Mouse (Mus musculus) cerebellum, adult 11 months (tissue): Measurements from ENCODE around the gene Cacna1a.

Source experiments
- DNase-seq: peaks from one replicate; pipeline ENCODE4 v3.0.0; 2022

Cacna1a gene

DNA sequence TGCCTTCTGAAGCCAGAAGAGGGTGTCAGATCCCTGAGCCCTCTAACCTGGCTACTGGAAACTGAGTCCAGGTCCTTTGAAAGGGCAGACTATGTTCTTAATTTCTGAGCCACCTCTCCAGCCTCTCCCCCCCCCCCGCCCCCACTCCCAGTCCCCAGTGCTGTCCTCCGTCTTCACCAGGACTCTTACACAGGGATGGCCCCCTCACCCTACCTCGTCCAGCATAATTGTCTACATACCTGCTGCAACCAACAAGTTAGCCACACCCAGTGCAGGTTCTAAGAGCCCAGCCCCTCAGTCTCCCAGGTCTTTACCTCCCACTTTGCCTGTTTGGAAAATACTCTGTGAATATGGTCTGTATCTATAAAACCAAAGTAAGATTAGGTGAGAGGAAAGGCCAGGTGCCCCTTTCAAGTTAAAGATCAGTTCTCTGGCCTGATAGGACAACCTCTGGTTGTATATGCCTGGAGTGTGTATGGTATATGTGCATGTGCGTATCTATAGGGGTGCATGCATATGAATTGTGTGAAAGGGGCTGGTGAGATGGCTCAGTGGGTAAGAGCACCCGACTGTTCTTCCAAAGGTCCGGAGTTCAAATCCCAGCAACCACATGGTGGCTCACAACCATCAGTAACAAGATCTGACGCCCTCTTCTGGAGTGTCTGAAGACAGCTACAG is 252.5 kb downstream of the Cacna1a start:
- DNase-seq: no peak

GRCm38 (mm10) chr8:84641578-84642361 is 253.5 kb downstream of the Cacna1a start:
- DNase-seq: no peak

DNA sequence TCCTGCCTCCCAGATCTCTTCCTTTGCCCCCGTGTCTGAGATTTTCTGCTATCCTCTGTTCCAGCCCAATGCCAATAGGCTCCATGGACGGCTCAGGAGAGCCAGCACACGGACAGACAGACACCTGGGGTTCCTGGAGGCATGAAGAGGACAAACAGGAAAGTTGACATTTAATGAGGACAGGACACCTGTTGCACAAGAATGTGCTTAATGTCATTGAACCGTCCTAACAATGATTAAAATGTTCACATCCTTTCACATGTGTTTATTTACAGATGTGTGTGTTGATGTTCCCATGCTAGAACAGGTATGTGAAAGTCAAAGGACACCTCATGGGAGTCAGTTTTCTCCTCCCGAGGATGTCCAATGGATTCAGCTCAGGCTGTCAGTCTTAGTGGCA is 254.8 kb downstream of the Cacna1a start:
- no peak for DNase-seq

GRCm38 (mm10) chr8:84646800-84647199 is 258.6 kb downstream of the Cacna1a start:
- no peak for DNase-seq

DNA sequence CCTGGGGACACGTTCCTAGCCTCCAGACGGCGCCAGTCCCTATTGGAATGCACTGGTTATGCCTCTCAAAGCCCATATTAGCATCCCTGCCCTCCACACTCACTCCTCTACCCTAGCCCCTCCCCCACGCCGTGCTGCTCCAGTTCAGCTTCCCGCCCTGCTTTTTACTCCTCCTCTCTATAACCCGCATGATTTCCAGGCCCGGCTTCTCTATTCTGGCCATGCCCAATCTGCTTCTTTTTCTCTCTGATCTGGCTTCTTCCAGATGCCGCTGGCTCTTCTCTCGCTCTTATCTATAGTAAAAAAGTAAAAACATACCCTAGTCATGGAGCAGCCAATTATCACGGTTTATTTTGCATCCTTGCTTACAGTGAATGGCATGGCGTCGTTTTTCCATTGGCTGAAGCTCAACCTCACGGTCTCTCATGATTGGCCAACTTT is 259.2 kb downstream of the Cacna1a start:
- DNase-seq: no peak

DNA sequence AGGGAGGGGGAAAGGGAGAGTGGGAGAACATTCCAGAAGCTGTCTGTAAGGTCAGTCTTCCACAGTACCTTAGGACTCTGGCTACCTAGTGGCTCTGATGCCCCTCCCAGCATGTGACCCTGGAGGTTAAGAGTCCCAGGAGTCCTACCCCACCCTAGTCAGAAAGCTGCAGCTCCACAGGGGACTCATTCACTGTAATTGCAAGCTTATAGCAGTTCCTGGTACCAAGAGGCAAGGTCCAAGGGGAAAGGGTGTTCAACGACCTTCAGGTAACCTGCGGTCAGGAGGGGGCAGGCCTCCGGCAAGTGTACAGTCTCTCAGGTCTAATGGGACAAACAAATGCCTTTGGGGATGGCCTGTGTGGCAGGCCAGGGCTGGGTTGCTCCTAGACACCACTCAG is 262.0 kb downstream of the Cacna1a start:
- DNase-seq: no peak

DNA sequence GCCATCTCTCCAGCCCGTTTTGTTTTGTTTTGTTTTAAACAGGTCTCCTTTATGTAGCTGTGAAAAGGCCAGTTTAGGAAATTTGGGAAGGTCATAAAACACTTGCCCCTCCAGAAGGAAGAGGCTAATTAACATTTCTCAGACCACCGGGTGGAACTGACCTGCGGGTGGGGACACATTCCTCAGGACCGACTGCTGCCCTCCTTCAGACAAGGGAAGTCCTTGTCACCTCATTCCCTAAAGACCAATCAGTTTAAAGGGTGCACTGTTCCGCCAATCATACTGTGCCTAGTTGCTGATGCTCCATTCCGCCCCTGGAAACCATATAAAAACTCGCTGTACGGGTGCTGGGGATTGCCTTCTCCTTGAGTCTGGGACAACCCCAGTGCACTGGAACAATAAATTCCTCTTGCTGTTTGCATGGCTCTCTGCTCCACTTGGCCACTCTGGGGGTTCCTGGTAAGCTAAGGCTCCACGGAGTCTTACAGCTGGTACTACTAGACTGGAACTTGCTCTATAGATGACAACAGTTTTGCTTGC is 264.9 kb downstream of the Cacna1a start:
- no peak for DNase-seq

DNA sequence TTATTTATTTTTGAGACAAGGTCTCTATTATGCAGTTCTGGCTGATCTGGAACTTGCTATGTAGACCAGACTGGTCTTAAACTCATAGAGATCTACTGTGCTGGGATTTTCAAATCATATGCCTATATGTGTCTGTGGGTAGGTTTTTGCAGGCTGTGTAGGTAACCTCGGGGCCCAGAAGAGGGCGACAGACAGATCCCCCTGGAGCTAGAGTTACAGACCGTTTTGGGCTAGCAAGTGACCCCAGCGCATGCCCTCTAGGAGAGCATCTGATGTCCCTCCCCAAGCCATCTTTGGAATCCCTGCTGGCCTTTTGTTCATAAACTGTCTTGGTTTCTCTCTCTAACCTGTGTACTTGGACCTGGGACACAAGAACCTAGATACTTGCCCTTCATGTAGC is 266.4 kb downstream of the Cacna1a start:
- no peak for DNase-seq

GRCm38 (mm10) chr8:84655336-84656190 is 267.3 kb downstream of the Cacna1a start:
- no peak for DNase-seq

GRCm38 (mm10) chr8:84656191-84656525 is 267.9 kb downstream of the Cacna1a start:
- no peak for DNase-seq

DNA sequence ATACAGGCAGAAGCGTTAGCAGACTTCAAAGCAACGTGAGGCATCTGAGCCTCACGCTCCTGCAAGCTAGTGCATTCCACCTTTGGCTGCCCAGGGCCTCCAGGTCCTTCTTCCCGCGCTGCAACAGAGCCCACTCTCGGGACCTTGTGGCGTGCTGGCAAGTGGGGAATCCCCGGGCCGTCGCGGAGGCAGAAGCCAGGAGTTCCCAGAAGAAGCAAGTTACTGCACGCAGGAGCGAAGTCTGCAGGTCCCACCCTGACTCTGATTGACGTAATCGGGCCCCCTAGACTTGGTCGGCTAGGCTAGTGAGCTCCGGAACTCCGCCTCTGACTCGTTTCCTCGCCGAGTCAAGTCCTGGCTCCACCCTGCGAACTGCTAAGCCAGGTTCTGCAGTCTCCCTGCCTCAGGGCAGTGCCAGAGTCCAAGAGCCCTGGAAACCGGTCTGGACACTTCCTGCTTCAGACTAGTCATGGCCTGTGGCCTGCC is 268.4 kb downstream of the Cacna1a start:
- no peak for DNase-seq

- DNase-seq: no peak
Observed at GRCm38 (mm10) chr8:84657203-84657602, 269.0 kb downstream of the Cacna1a start.

DNA sequence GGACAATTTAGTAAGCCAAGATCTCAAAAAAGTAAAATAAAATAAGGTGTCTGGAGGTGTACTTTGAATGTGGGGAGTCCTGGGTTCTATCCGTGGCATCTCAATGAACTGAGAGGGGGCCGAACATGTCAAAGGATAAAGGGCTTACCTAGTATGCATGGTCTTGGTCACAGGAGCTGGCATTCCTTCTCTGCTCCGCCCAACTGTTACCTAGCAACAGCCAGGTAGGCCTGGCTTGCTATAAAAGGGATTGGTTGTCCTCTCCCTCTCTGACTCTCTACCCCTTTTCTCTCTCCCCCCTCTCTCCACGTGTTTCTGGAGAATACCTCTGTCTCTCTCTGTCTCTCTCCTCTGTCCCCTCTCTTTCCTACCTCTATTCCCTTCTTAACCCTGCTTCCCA is 269.4 kb downstream of the Cacna1a start:
- no peak for DNase-seq

DNA sequence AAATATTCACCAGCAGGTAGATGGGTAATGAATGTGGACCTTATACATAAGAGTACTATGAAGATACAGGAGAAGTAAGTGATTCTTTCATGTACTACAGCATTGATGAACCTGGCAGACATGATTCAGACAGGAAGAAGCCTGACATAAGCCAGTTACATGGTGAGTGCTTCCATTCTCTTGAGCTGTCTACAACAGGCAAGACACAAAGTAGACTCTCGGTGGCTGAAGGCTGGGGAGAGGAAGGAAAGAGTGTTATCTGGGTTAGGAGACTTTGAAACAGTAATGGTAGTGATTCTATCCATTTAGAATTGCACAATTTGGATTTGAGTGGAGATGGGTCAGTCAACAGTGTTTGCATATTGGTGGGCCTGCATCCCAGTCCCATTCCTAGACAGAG is 270.7 kb downstream of the Cacna1a start:
- no peak for DNase-seq

DNA sequence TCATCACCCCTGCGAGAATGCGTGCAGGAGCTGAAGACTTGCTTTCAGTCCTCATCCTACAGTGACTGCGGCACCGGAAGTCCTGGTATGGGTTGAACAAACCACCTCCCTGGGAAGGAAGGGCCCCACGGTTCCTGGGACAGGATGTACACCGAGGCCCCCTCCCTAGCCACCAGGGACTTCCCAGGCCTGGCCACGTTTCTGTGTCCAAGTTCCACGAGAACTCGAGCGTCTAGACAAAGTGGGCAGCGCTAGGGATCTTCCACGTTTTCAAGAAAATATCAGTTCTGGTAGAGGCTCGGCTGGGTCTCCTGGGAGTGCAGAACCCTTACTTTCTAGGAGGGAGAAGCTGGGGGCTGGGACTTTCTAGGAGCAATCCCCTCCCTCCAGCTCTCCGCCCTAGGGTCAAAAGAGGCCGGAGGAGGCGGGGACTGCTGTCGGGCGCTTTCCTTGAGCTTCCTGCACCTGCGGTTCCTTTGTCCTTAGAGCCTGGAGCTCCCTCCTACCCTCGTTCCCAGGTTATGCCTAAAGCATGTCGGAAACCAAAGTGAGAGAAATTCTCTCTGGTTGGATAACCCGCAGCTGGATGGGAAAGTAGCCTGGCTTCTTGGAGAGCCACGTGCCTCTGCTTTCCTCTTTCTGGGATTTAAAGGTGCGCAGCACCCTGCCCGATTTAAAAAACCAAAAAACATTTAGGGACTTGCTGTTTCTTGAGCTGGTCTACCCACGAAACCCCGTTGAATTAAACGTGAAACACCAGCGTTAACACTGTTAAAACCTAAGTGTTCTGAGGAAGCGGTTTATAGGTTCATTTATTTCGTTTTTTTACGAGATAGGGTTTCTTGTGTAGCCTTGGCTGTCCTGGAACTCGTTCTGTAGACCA is 271.9 kb downstream of the Cacna1a start:
- no peak for DNase-seq

DNA sequence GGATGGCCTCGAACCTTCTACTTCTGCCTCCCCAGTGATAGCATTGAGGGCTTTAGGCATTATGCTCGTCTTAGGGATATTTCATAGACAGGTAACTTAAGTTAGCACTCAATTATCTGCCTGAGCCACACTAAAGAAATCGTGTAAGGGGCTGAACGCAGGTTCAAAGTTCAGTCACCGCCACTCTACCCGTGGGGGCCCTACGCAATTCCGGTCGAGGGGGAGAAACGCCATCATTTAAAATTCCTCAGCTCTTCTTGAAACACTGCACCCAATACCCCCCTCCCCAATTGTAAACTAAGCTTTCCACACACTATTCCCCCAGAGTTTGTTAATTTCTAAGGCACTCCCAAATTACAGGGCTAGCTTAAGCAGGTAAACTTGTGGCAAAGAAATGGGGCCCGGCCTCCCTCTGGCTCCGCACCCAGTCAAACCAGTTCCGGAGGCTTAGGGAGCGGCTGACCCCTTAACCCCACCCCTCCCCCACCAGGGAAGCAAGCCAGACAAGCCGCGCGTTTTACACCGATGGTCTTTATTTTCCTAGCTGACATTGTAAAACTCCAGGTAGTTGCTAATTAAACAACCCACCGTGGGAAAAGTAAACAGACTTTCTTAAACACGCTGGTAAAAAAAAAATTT is 272.7 kb downstream of the Cacna1a start:
- DNase-seq: no peak

GRCm38 (mm10) chr8:84661458-84661871 is 273.2 kb downstream of the Cacna1a start:
- DNase-seq: peak; percentile 67

- no peak for DNase-seq
Observed at GRCm38 (mm10) chr8:84661961-84662571, 273.8 kb downstream of the Cacna1a start.

- peak; percentile 93 for DNase-seq
Observed at GRCm38 (mm10) chr8:84662581-84663065, 274.4 kb downstream of the Cacna1a start, which contains the start of gene Ier2. Gene Ier2, minus strand, starts transcription at chr8:84662852.

- peak; percentile 97 for DNase-seq
Observed at GRCm38 (mm10) chr8:84663483-84664327, 275.5 kb downstream of the Cacna1a start.
